Mouse (Mus musculus): ENCODE measurements around the gene Slc9a3r2. TPM values are rescaled to one million over a fixed set of nuclear protein-coding genes. Genes with fewer than 3 reads are reported as not detected.

Slc9a3r2 gene
- total RNA-seq, 4 experiments from 2014 or later = 41.9 to 48.7 (median 44.1) TPM

- peak in 1 of 2 experiments; percentile 39 for DNase-seq (ENCODE audit: low spot score in 2 of 2)
Observed at GRCm38 (mm10) chr17:24595126-24596072, 54.7 kb downstream of the Slc9a3r2 start.

DNA sequence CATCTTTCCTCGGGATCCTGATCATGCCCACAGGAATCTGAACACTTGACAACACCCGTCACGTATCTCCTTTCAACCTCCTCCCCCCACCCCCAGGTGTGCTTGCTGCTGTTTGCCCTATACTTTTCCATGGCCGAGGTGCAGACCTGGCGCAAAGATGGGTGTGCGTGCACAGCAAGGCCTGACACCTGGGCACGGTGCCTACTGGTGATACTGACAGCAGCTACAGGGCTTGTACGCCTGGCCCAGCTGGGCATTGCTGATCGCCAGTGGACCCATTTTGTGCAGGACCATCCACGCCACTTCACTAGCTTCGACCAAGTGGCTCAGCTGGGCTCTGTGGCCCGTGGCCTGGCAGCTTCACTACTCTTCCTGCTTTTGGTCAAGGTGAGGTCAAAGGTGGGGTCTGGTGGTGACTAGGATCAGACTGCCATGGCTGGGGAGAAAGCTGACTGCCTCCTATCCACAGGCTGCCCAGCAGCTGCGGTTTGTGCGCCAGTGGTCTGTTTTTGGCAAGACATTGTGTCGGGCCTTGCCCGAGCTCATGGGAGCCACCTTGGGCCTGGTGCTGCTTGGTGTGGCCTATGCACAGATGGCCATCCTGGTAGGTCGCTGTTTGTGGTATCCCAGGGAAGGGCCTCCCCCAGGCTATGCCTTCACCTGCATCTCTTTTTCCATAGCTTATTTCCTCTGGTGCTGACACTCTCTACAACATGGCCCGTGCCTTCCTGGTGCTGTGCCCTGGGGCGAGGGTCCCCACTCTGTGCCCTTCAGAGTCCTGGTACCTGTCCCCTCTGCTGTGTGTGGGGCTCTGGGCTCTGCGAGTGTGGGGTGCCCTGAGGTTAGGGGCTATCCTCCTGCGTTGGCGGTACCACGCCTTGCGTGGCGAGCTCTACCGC, 55.9 kb downstream of the Slc9a3r2 start:
- DNase-seq (ENCODE audit: low spot score in 2 of 2) = no peak

- DNase-seq (ENCODE audit: low spot score in 2 of 2) = no peak
Observed at GRCm38 (mm10) chr17:24593248-24593647, 56.9 kb downstream of the Slc9a3r2 start.

- DNase-seq (ENCODE audit: low spot score in 2 of 2) = no peak
Observed at GRCm38 (mm10) chr17:24591695-24592094, 58.4 kb downstream of the Slc9a3r2 start.

DNA sequence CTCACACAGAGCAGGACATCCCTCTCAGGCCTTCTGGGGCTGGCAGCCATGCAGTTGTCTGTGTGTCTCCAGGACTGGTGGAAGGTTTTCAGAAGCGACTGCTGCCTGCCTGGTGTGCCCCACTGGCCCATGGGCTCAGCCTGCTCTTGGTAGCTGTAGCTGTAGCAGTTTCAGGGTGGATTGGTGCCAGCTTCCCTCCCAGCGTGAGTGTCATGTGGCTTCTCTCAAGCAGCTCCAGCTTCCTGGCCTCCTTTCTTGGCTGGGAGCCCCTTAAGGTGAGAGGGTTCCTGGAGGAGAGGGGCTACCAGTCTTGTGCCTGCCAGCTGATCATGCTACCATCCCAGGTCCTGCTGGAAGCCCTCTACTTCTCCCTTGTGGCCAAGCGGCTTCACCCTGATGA, 59.2 kb downstream of the Slc9a3r2 start:
- DNase-seq (ENCODE audit: low spot score in 2 of 2) = no peak

Small RNA genes lying within 50 kb of the gene (microRNA-seq; reads per million reads assigned to microRNA genes)
- 16.6 to 20.2 reads per million in 2 experiments for gene Gm24589

Other genes with a start within 250 kb of the Slc9a3r2 start
- gene Rnps1, start 235.8 kb downstream of the Slc9a3r2 start, total RNA-seq (2022) = 100 to 1,000 TPM; 122 to 134 (median 134) TPM
- 10 to 100 TPM; 23.1 to 33.9 (median 27.9) TPM for gene Eci1, start 223.7 kb downstream of the Slc9a3r2 start, total RNA-seq (2022)
- 10 to 100 TPM in 1 of 4 experiments, 1 to 10 TPM in 3; 5.8 to 12.1 (median 8.2) TPM for gene Dnase1l2, start 207.2 kb downstream of the Slc9a3r2 start, total RNA-seq (2022)
- 10 to 100 TPM; 31.0 to 44.2 (median 38.4) TPM for gene E4f1, start 180.0 kb downstream of the Slc9a3r2 start, total RNA-seq (2022)
- 10 to 100 TPM; 54.8 to 62.3 (median 57.7) TPM for gene Pgp, start 179.9 kb downstream of the Slc9a3r2 start, total RNA-seq (2022)
- gene Bricd5, start 176.4 kb downstream of the Slc9a3r2 start, total RNA-seq (2022) = 1 to 10 TPM in 2 of 4 experiments, under 1 TPM in 2; 0.90 to 2.0 (median 1.4) TPM
- 10 to 100 TPM; 39.7 to 43.9 (median 41.9) TPM for gene Mlst8, start 171.2 kb downstream of the Slc9a3r2 start, total RNA-seq (2022)
- 100 to 1,000 TPM; 134 to 172 (median 153) TPM for gene Caskin1, start 161.7 kb downstream of the Slc9a3r2 start, total RNA-seq (2022)
- gene Traf7, start 122.4 kb downstream of the Slc9a3r2 start, total RNA-seq (2022) = 100 to 1,000 TPM in 2 of 4 experiments, 10 to 100 TPM in 2; 82.9 to 106 (median 97.4) TPM
- gene Rab26, start 116.1 kb downstream of the Slc9a3r2 start, total RNA-seq (2022) = 10 to 100 TPM; 63.4 to 66.7 (median 65.6) TPM
- 100 to 1,000 TPM in 1 of 4 experiments, 10 to 100 TPM in 3; 72.1 to 120 (median 88.4) TPM for gene Pkd1, start 100.5 kb downstream of the Slc9a3r2 start, total RNA-seq (2022)
- 100 to 1,000 TPM; 149 to 212 (median 191) TPM for gene Tsc2, start 17.7 kb downstream of the Slc9a3r2 start, total RNA-seq (2022)
- 1 to 10 TPM; 6.5 to 9.1 (median 7.6) TPM for gene Nthl1, start 17.6 kb downstream of the Slc9a3r2 start, total RNA-seq (2022)
- 1 to 10 TPM in 3 of 4 experiments, not detected in 1; 1.1 to 2.6 (median 2.5) TPM for gene Npw, start 8.1 kb upstream of the Slc9a3r2 start, total RNA-seq (2022)
- gene Zfp598, start 19.4 kb upstream of the Slc9a3r2 start, total RNA-seq (2022) = 10 to 100 TPM; 36.8 to 41.6 (median 38.2) TPM
- gene Syngr3, start 39.6 kb upstream of the Slc9a3r2 start, total RNA-seq (2022) = 100 to 1,000 TPM; 137 to 165 (median 150) TPM
- gene Gfer, start 45.8 kb upstream of the Slc9a3r2 start, total RNA-seq (2022) = 10 to 100 TPM; 17.9 to 23.4 (median 21.1) TPM
- gene Noxo1, start 45.9 kb upstream of the Slc9a3r2 start, total RNA-seq (2022) = 1 to 10 TPM; 2.0 to 4.3 (median 3.4) TPM
- 10 to 100 TPM; 24.2 to 32.3 (median 27.8) TPM for gene Tbl3, start 57.3 kb upstream of the Slc9a3r2 start, total RNA-seq (2022)
- gene Rnf151, start 67.7 kb upstream of the Slc9a3r2 start, total RNA-seq (2022) = under 1 TPM in 2 of 4 experiments, not detected in 2; 0.36 to 0.47 TPM
- gene Rps2, start 67.8 kb upstream of the Slc9a3r2 start, total RNA-seq (2022) = 100 to 1,000 TPM; 282 to 365 (median 323) TPM
- gene Ndufb10, start 74.2 kb upstream of the Slc9a3r2 start, total RNA-seq (2022) = 100 to 1,000 TPM; 214 to 227 (median 222) TPM
- gene Rpl3l, start 77.5 kb upstream of the Slc9a3r2 start, total RNA-seq (2022) = under 1 TPM; 0.23 to 0.77 (median 0.54) TPM
- gene Msrb1, start 86.3 kb upstream of the Slc9a3r2 start, total RNA-seq (2022) = 10 to 100 TPM; 41.1 to 50.5 (median 47.2) TPM
- under 1 TPM in 1 of 4 experiments, not detected in 3; 0.23 TPM for gene Hs3st6, start 102.7 kb upstream of the Slc9a3r2 start, total RNA-seq (2022)
- not detected for gene Meiob, start 154.0 kb upstream of the Slc9a3r2 start, total RNA-seq (2022)
- 100 to 1,000 TPM; 121 to 133 (median 126) TPM for gene Hagh, start 189.8 kb upstream of the Slc9a3r2 start, total RNA-seq (2022)
- gene Fahd1, start 200.0 kb upstream of the Slc9a3r2 start, total RNA-seq (2022) = 10 to 100 TPM; 18.5 to 21.1 (median 20.6) TPM
- not detected for gene Igfals, start 215.7 kb upstream of the Slc9a3r2 start, total RNA-seq (2022)
- gene Nubp2, start 236.0 kb upstream of the Slc9a3r2 start, total RNA-seq (2022) = 10 to 100 TPM; 32.1 to 36.8 (median 33.3) TPM
- gene Spsb3, start 236.3 kb upstream of the Slc9a3r2 start, total RNA-seq (2022) = 10 to 100 TPM; 40.6 to 45.3 (median 41.8) TPM
- gene Eme2, start 244.8 kb upstream of the Slc9a3r2 start, total RNA-seq (2022) = 10 to 100 TPM; 54.6 to 64.3 (median 62.0) TPM
- gene Mrps34, start 244.8 kb upstream of the Slc9a3r2 start, total RNA-seq (2022) = 10 to 100 TPM; 63.3 to 78.7 (median 73.4) TPM
- 10 to 100 TPM; 50.9 to 64.2 (median 51.9) TPM for gene Nme3, start 246.2 kb upstream of the Slc9a3r2 start, total RNA-seq (2022)

Data from layer of hippocampus, adult 8-10 months (tissue).